24 mouse cellular contexts compared by ENCODE assay signal in the genomic region with DNA sequence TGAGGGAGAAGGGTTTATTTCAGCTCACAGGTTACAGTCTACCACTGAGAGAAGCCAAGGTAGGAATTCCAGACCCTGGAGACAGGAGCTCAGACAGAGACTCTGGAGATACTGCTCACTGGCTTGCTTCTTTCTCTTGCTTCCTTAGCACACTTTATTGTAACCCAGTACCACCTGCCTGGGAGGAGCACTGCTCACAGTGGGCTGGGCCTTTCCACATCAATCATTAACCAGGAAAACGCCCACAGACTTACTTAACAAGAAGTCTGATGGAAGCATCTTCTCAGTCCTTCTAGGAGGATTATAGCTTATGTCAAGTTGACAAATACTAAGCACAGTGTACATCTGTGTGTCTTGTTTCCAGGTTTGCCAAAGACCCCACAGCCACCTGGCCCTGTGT. TPM values are rescaled to one million over a fixed set of nuclear protein-coding genes. Genes with fewer than 3 reads are reported as not detected.
DNase-seq lines count a peak whose midpoint lies in the region; ATAC-seq and TF ChIP-seq lines count a peak whose summit lies in the region.
"Had no signal": no experiment of that assay in that cellular context is flagged by ENCODE, and none has a peak within 500 bp of the region (broad histone marks: within the 10 kb centered on the region; RNA-seq: fewer than 3 reads in every experiment).

No protein-coding gene starts in this region.

- 57% methylated on average over 1 of the region's 1 CpGs for WGBS in liver, embryonic 15.5 days (ENCODE audit: insufficient replicate concordance)
- WGBS in liver, embryonic 11.5 days, result 59% methylated on average over 1 of the region's 1 CpGs

- H3K9me3 ChIP-seq in liver, embryonic 15.5 days (replicated peaks), result no peaks in the 10 kb centered on the region
- H3K9me3 ChIP-seq in liver, embryonic 11.5 days (ENCODE audit: control insufficient read depth, low read length), result no peaks in the 10 kb centered on the region
- H3K9me3 ChIP-seq: embryonic facial prominence, embryonic 13.5 days; heart, embryonic 12.5 days; limb, embryonic 12.5 days; midbrain, embryonic 15.5 days had no signal

- no peak for TF ChIP-seq POLR2A in bone marrow macrophage, adult 2 months (IDR thresholded peaks at IDR 0.05; ENCODE audit: borderline replicate concordance, low read depth, low read length)

- no peak for ATAC-seq in liver, embryonic 15.5 days (ENCODE audit: insufficient read depth)
- ATAC-seq in liver, embryonic 11.5 days (replicated peaks; ENCODE audit: low FRiP score), result no peak
- ATAC-seq: forebrain, postnatal 0 days; hindbrain, postnatal 0 days; midbrain, embryonic 15.5 days had no signal

- peaks cover 98% of the 10 kb centered on the region for H3K36me3 ChIP-seq in liver, embryonic 15.5 days (replicated peaks)
- peaks cover 62% of the 10 kb centered on the region for H3K36me3 ChIP-seq in liver, embryonic 11.5 days (ENCODE audit: control insufficient read depth, insufficient read depth, low read length)

- H3K4me1 ChIP-seq in liver, embryonic 15.5 days (replicated peaks), result peaks cover 13% of the 10 kb centered on the region
- H3K4me1 ChIP-seq in liver, embryonic 11.5 days (replicated peaks; ENCODE audit: control insufficient read depth, insufficient read depth, low read length), result peaks cover 2% of the 10 kb centered on the region; the same call in 1 of the 2 replicates
- peaks cover 53% of the 10 kb centered on the region for H3K4me1 ChIP-seq in bone marrow macrophage, adult 2 months (ENCODE audit: control insufficient read depth, insufficient read depth, low read length)
- H3K4me1 ChIP-seq: embryonic facial prominence, embryonic 13.5 days; heart, embryonic 12.5 days; limb, embryonic 12.5 days; midbrain, embryonic 15.5 days had no signal

- 0 out of 2 replicates have a peak overlapping the region, but pooled peaks have one; percentile 34 for H3K27ac ChIP-seq in liver, embryonic 15.5 days (replicated peaks)
- no peak overlapping the region for H3K27ac ChIP-seq in liver, embryonic 11.5 days (ENCODE audit: low read depth, low read length)
- peak overlapping the region; percentile 95 for H3K27ac ChIP-seq in bone marrow macrophage, adult 2 months (ENCODE audit: insufficient read depth, low read depth, low read length)
- H3K27ac ChIP-seq: embryonic facial prominence, embryonic 13.5 days; hindbrain, postnatal 0 days; layer of hippocampus, adult 2 months; limb, embryonic 12.5 days; midbrain, embryonic 15.5 days had no signal

- TF ChIP-seq CTCF in bone marrow macrophage, adult 2 months (IDR thresholded peaks at IDR 0.05; ENCODE audit: low read depth, low read length), result no peak

- no peak overlapping the region for H3K4me2 ChIP-seq in liver, embryonic 15.5 days
- no peak overlapping the region for H3K4me2 ChIP-seq in liver, embryonic 11.5 days
- H3K4me2 ChIP-seq: embryonic facial prominence, embryonic 13.5 days; heart, embryonic 12.5 days; limb, embryonic 12.5 days; lung, embryonic 14.5 days; midbrain, embryonic 15.5 days had no signal

- H3K9ac ChIP-seq in liver, embryonic 15.5 days, result no peak overlapping the region
- H3K9ac ChIP-seq in liver, embryonic 11.5 days (ENCODE audit: low read depth, low read length), result no peak overlapping the region
- H3K9ac ChIP-seq: embryonic facial prominence, embryonic 13.5 days; forebrain, postnatal 0 days; heart, embryonic 12.5 days; limb, embryonic 12.5 days; lung, embryonic 14.5 days; midbrain, embryonic 15.5 days had no signal

- DNase-seq in liver, embryonic 11.5 days (ENCODE audit: low spot score), result no peak
- DNase-seq in kidney, postnatal 14 days, result peak; percentile 34
- peak; percentile 56 for DNase-seq in yolk sac, embryonic 10.5 days (ENCODE audit: low spot score)
- no peak for DNase-seq in heart, postnatal 4 days
- no peak for DNase-seq in MN1 (ENCODE audit: low spot score)
- DNase-seq: adrenal gland, postnatal 14 days; cerebellum, adult 8-10 months; forebrain, postnatal 0 days; heart, postnatal 36 days; lung, embryonic 14.5 days; retina, postnatal 1 day; right cerebral cortex, postnatal 4 days; thymus, adult 18-20 months had no signal

- no peaks in the 10 kb centered on the region for H3K27me3 ChIP-seq in liver, embryonic 15.5 days
- no peaks in the 10 kb centered on the region for H3K27me3 ChIP-seq in liver, embryonic 11.5 days (replicated peaks; ENCODE audit: control insufficient read depth, insufficient read depth, low read length)
- H3K27me3 ChIP-seq: embryonic facial prominence, embryonic 13.5 days; heart, embryonic 12.5 days; limb, embryonic 12.5 days; midbrain, embryonic 15.5 days had no signal

- no peak overlapping the region for H3K4me3 ChIP-seq in liver, embryonic 15.5 days (replicated peaks)
- H3K4me3 ChIP-seq in liver, embryonic 11.5 days (ENCODE audit: low read depth, low read length), result no peak overlapping the region
- no peak overlapping the region for H3K4me3 ChIP-seq in bone marrow macrophage, adult 2 months (ENCODE audit: insufficient read depth, low read length)
- H3K4me3 ChIP-seq: embryonic facial prominence, embryonic 13.5 days; heart, embryonic 12.5 days; layer of hippocampus, adult 2 months; limb, embryonic 12.5 days; midbrain, embryonic 15.5 days had no signal

RNA-seq across cellular contexts. Expression of a gene that starts 4.9 kb away (rescaled TPM):
- 0.17 TPM in 1 of 2 replicates, not detected in the other for polyA plus RNA-seq in liver, embryonic 15.5 days (2015; fragmentation: Nextera tagmentation; extraction: Ambion mirVana)
- 0.45 TPM in 1 of 2 replicates, not detected in the other for polyA plus RNA-seq in liver, embryonic 11.5 days (2014; fragmentation: Nextera tagmentation; extraction: Ambion mirVana)
- polyA plus RNA-seq in bone marrow macrophage, adult 2 months (2012; ENCODE audit: insufficient read depth, insufficient read length, missing spikeins), result not detected in 2 replicates
- total RNA-seq in heart, postnatal 4 days (2021), result not detected
- total RNA-seq: adrenal gland, postnatal 14 days; forebrain, postnatal 0 days; gastrocnemius, adult 18-20 months; heart, postnatal 36 days; hindbrain, postnatal 0 days; layer of hippocampus, adult 2 months; neutrophil, adult 5-6 weeks had no signal
- polyA plus RNA-seq: gonadal fat pad, adult 2 months; heart, embryonic 12.5 days; lung, embryonic 14.5 days had no signal

RNA-seq across cellular contexts. Expression of a gene that starts 17.9 kb away (rescaled TPM):
- polyA plus RNA-seq in liver, embryonic 15.5 days (2015; fragmentation: Nextera tagmentation; extraction: Ambion mirVana), result 0.77 and 0.83 TPM in 2 replicates
- polyA plus RNA-seq in liver, embryonic 11.5 days (2014; fragmentation: Nextera tagmentation; extraction: Ambion mirVana), result 1.2 TPM in 2 replicates
- polyA plus RNA-seq in bone marrow macrophage, adult 2 months (2012; ENCODE audit: insufficient read depth, insufficient read length, missing spikeins), result 27.9 and 32.1 TPM in 2 replicates
- 10 to 100 TPM; 76.2 to 80.7 TPM for total RNA-seq in heart, postnatal 4 days (2021)

RNA-seq across cellular contexts. Expression of a gene that starts 25.7 kb away (rescaled TPM):
- 117 TPM in 2 replicates for polyA plus RNA-seq in liver, embryonic 15.5 days (2015; fragmentation: Nextera tagmentation; extraction: Ambion mirVana)
- 236 and 241 TPM in 2 replicates for polyA plus RNA-seq in liver, embryonic 11.5 days (2014; fragmentation: Nextera tagmentation; extraction: Ambion mirVana)
- 52.3 and 59.9 TPM in 2 replicates for polyA plus RNA-seq in bone marrow macrophage, adult 2 months (2012; ENCODE audit: insufficient read depth, insufficient read length, missing spikeins)
- 100 to 1,000 TPM; 123 to 125 TPM for total RNA-seq in heart, postnatal 4 days (2021)

Comparison
In these comparisons a context has a peak if more than half of its experiments do, and no peak if none do; other contexts are left out.
1. DNase-seq: peak in kidney, postnatal 14 days (single experiment) and yolk sac, embryonic 10.5 days (single experiment); none in liver, embryonic 11.5 days (single experiment), heart, postnatal 4 days (single experiment) and MN1 (single experiment).
2. RNA of a gene that starts 17.9 kb away (polyA plus RNA-seq): 27.9 to 32.1 TPM in bone marrow macrophage, adult 2 months; 1.2 TPM in liver, embryonic 11.5 days and 0.77 to 0.83 TPM in liver, embryonic 15.5 days; every median in the first group is over 10 times any median in the second.